Mouse (Mus musculus): ENCODE data around the gene Myo16.

- TF ChIP-seq POLR2A (IDR thresholded peaks at IDR 0.05; ENCODE audit: low read depth, low read length) (no peak), CTCF (conservative IDR thresholded peaks at IDR 0.05; ENCODE audit: insufficient read depth, insufficient read length, low read depth, low read length) (no peak)
These were observed 477.3 kb downstream of the Myo16 start for GRCm38 (mm10) chr8:10631006-10631405.

All from kidney, adult 2 months (tissue).